Mouse (Mus musculus): ENCODE results near the gene Ube2f. TPM values are rescaled to one million over a fixed set of nuclear protein-coding genes. Genes with fewer than 3 reads are reported as not detected.

Gene Ube2f
- polyA plus RNA-seq, 1 experiment from 2014 or later: 66.7 TPM

- no peaks in the 10 kb centered on the region for H3K9me3 ChIP-seq
- H3K9ac ChIP-seq: no peak overlapping the region
- ATAC-seq: peak; percentile 70
- H3K4me3 ChIP-seq (replicated peaks): no peak overlapping the region
- no peak overlapping the region for H3K4me2 ChIP-seq (replicated peaks)
- WGBS: 88% methylated on average over 1 of the region's 1 CpGs
- no peaks in the 10 kb centered on the region for H3K27me3 ChIP-seq (replicated peaks)
- H3K36me3 ChIP-seq: no peaks in the 10 kb centered on the region
- no peaks in the 10 kb centered on the region for H3K4me1 ChIP-seq (replicated peaks)
- H3K27ac ChIP-seq: no peak overlapping the region
These were observed 9.4 kb upstream of the Ube2f start for GRCm38 (mm10) chr1:91240685-91241084.

GRCm38 (mm10) chr1:91241249-91241648 lies 8.9 kb upstream of the Ube2f start:
- 75% methylated on average over 4 of the region's 4 CpGs for WGBS
- H3K36me3 ChIP-seq: no peaks in the 10 kb centered on the region
- no peaks in the 10 kb centered on the region for H3K4me1 ChIP-seq (replicated peaks)
- no peak overlapping the region for H3K4me3 ChIP-seq (replicated peaks)
- no peaks in the 10 kb centered on the region for H3K27me3 ChIP-seq (replicated peaks)
- no peak for ATAC-seq
- H3K9ac ChIP-seq: no peak overlapping the region
- H3K4me2 ChIP-seq (replicated peaks): no peak overlapping the region
- H3K27ac ChIP-seq: no peak overlapping the region
- H3K9me3 ChIP-seq: no peaks in the 10 kb centered on the region

- no peaks in the 10 kb centered on the region for H3K9me3 ChIP-seq
- H3K36me3 ChIP-seq: no peaks in the 10 kb centered on the region
- no peaks in the 10 kb centered on the region for H3K27me3 ChIP-seq (replicated peaks)
- no peak overlapping the region for H3K27ac ChIP-seq
- H3K4me2 ChIP-seq (replicated peaks): no peak overlapping the region
- 68% methylated on average over 5 of the region's 5 CpGs for WGBS
- ATAC-seq: no peak
- H3K4me1 ChIP-seq (replicated peaks): peaks cover 18% of the 10 kb centered on the region
- no peak overlapping the region for H3K9ac ChIP-seq
- no peak overlapping the region for H3K4me3 ChIP-seq (replicated peaks)
These were observed 1.9 kb upstream of the Ube2f start for GRCm38 (mm10) chr1:91248242-91248641.

- Histone ChIP-seq H3K27me3 (replicated peaks) (no peaks in the 10 kb centered on the region), H3K36me3 (no peaks in the 10 kb centered on the region), H3K4me3 (replicated peaks) (no peak overlapping the region), H3K27ac (0 out of 2 replicates have a peak overlapping the region, but pooled peaks have one; percentile 6), H3K9me3 (no peaks in the 10 kb centered on the region), H3K4me1 (replicated peaks) (peaks cover 22% of the 10 kb centered on the region), H3K9ac (no peak overlapping the region), H3K4me2 (replicated peaks) (peak overlapping the region; percentile 70; the same call in 1 of the 2 replicates)
- WGBS: 48% methylated on average over 4 of the region's 4 CpGs
- ATAC-seq: no peak
These were observed 1.1 kb upstream of the Ube2f start for GRCm38 (mm10) chr1:91248970-91249369.

- under 1% methylated on average over 63 of the region's 70 CpGs for WGBS
- Histone ChIP-seq H3K4me3 (replicated peaks) (peak overlapping the region; percentile 98), H3K27ac (peak overlapping the region; percentile 87), H3K4me2 (replicated peaks) (peak overlapping the region; percentile 73), H3K9ac (peak overlapping the region; percentile 92), H3K27me3 (replicated peaks) (no peaks in the 10 kb centered on the region), H3K36me3 (0 out of 2 replicates have a peak, but pooled peaks cover 2% of the 10 kb centered on the region), H3K9me3 (no peaks in the 10 kb centered on the region), H3K4me1 (replicated peaks) (peaks cover 22% of the 10 kb centered on the region)
- peak; percentile 57 for ATAC-seq
These were observed 477 bp downstream of the Ube2f start for GRCm38 (mm10) chr1:91250415-91251147.

- Histone ChIP-seq H3K27me3 (replicated peaks) (no peaks in the 10 kb centered on the region), H3K4me3 (replicated peaks) (peak overlapping the region; percentile 98), H3K9ac (peak overlapping the region; percentile 92), H3K4me1 (replicated peaks) (peaks cover 22% of the 10 kb centered on the region), H3K27ac (no peak overlapping the region), H3K4me2 (replicated peaks) (peak overlapping the region; percentile 73), H3K36me3 (0 out of 2 replicates have a peak, but pooled peaks cover 2% of the 10 kb centered on the region), H3K9me3 (no peaks in the 10 kb centered on the region)
- WGBS: 45% methylated on average over 5 of the region's 5 CpGs
- ATAC-seq: no peak
These were observed 1.1 kb downstream of the Ube2f start for GRCm38 (mm10) chr1:91251148-91251650.

GRCm38 (mm10) chr1:91251927-91252326 lies 1.8 kb downstream of the Ube2f start:
- no peaks in the 10 kb centered on the region for H3K27me3 ChIP-seq (replicated peaks)
- 0 out of 2 replicates have a peak, but pooled peaks cover 2% of the 10 kb centered on the region for H3K36me3 ChIP-seq
- no peak for ATAC-seq
- no peaks in the 10 kb centered on the region for H3K9me3 ChIP-seq
- peak overlapping the region; percentile 73 for H3K4me2 ChIP-seq (replicated peaks)
- H3K4me1 ChIP-seq (replicated peaks): peaks cover 22% of the 10 kb centered on the region
- H3K9ac ChIP-seq: no peak overlapping the region
- no peak overlapping the region for H3K4me3 ChIP-seq (replicated peaks)
- WGBS: 58% methylated on average over 8 of the region's 8 CpGs
- no peak overlapping the region for H3K27ac ChIP-seq

GRCm38 (mm10) chr1:91257918-91258317 lies 7.8 kb downstream of the Ube2f start:
- H3K27ac ChIP-seq: no peak overlapping the region
- no peaks in the 10 kb centered on the region for H3K27me3 ChIP-seq (replicated peaks)
- H3K36me3 ChIP-seq: 0 out of 2 replicates have a peak, but pooled peaks cover 2% of the 10 kb centered on the region
- no peak overlapping the region for H3K9ac ChIP-seq
- no peaks in the 10 kb centered on the region for H3K9me3 ChIP-seq
- H3K4me3 ChIP-seq (replicated peaks): no peak overlapping the region
- ATAC-seq: no peak
- H3K4me1 ChIP-seq (replicated peaks): peaks cover 11% of the 10 kb centered on the region; the same call in 1 of the 2 replicates
- no peak overlapping the region for H3K4me2 ChIP-seq (replicated peaks)

GRCm38 (mm10) chr1:91259794-91260193 lies 9.7 kb downstream of the Ube2f start:
- no peaks in the 10 kb centered on the region for H3K36me3 ChIP-seq
- no peak overlapping the region for H3K4me2 ChIP-seq (replicated peaks)
- H3K27ac ChIP-seq: no peak overlapping the region
- no peak for ATAC-seq
- H3K9ac ChIP-seq: no peak overlapping the region
- H3K9me3 ChIP-seq: no peaks in the 10 kb centered on the region
- no peak overlapping the region for H3K4me3 ChIP-seq (replicated peaks)
- no peaks in the 10 kb centered on the region for H3K27me3 ChIP-seq (replicated peaks)
- WGBS: 79% methylated on average over 5 of the region's 5 CpGs
- peaks cover 13% of the 10 kb centered on the region; the same call in 1 of the 2 replicates for H3K4me1 ChIP-seq (replicated peaks)

- Histone ChIP-seq H3K9ac (no peak overlapping the region), H3K36me3 (peaks cover 5% of the 10 kb centered on the region; the same call in 1 of the 2 replicates), H3K4me3 (replicated peaks) (no peak overlapping the region), H3K27me3 (replicated peaks) (no peaks in the 10 kb centered on the region), H3K27ac (no peak overlapping the region), H3K4me1 (replicated peaks) (peaks cover 10% of the 10 kb centered on the region; the same call in 1 of the 2 replicates), H3K9me3 (no peaks in the 10 kb centered on the region), H3K4me2 (replicated peaks) (no peak overlapping the region)
- 85% methylated on average over 7 of the region's 7 CpGs for WGBS
- no peak for ATAC-seq
These were observed 12.4 kb downstream of the Ube2f start for GRCm38 (mm10) chr1:91262508-91262907.

- 66% methylated on average over 2 of the region's 2 CpGs for WGBS
- no peak overlapping the region for H3K27ac ChIP-seq
- H3K36me3 ChIP-seq: peaks cover 11% of the 10 kb centered on the region; the same call in 1 of the 2 replicates
- no peaks in the 10 kb centered on the region for H3K27me3 ChIP-seq (replicated peaks)
- ATAC-seq: no peak
- no peaks in the 10 kb centered on the region for H3K9me3 ChIP-seq
- no peak overlapping the region for H3K4me2 ChIP-seq (replicated peaks)
- no peaks in the 10 kb centered on the region for H3K4me1 ChIP-seq (replicated peaks)
- H3K4me3 ChIP-seq (replicated peaks): no peak overlapping the region
- H3K9ac ChIP-seq: no peak overlapping the region
These were observed 22.2 kb downstream of the Ube2f start for GRCm38 (mm10) chr1:91272260-91272659.

GRCm38 (mm10) chr1:91276581-91276980 lies 26.5 kb downstream of the Ube2f start:
- Histone ChIP-seq H3K9me3 (no peaks in the 10 kb centered on the region), H3K27me3 (replicated peaks) (no peaks in the 10 kb centered on the region), H3K9ac (no peak overlapping the region), H3K36me3 (peaks cover 11% of the 10 kb centered on the region; the same call in 1 of the 2 replicates), H3K4me1 (replicated peaks) (no peaks in the 10 kb centered on the region), H3K4me3 (replicated peaks) (no peak overlapping the region), H3K27ac (no peak overlapping the region), H3K4me2 (replicated peaks) (no peak overlapping the region)
- no peak for ATAC-seq
- 94% methylated on average over 4 of the region's 4 CpGs for WGBS

All from intestine, embryonic 15.5 days (tissue).